ENCODE assay signal across 8 mouse cellular contexts in genomic region chr8:84203975-84204772, GRCm38 (mm10). TPM values are rescaled to one million over a fixed set of nuclear protein-coding genes. Genes with fewer than 3 reads are reported as not detected.
DNase-seq lines count a peak whose midpoint lies in the region; ATAC-seq and TF ChIP-seq lines count a peak whose summit lies in the region.

No protein-coding gene starts in this region.

- peak overlapping the region; percentile 64 for H3K4me2 ChIP-seq in forebrain, postnatal 0 days (ENCODE audit: low read depth)
- peak overlapping the region; percentile 67 for H3K4me2 ChIP-seq in hindbrain, embryonic 13.5 days
- H3K4me2 ChIP-seq in midbrain, postnatal 0 days (ENCODE audit: low read depth, low read length, poor library complexity, severe bottlenecking), result peak overlapping the region; percentile 56

- H3K27ac ChIP-seq in forebrain, postnatal 0 days (ENCODE audit: low read depth, low read length), result peak overlapping the region; percentile 64
- peak overlapping the region; percentile 81 for H3K27ac ChIP-seq in hindbrain, embryonic 13.5 days
- peak overlapping the region; percentile 65 for H3K27ac ChIP-seq in midbrain, postnatal 0 days (ENCODE audit: low read depth, low read length)

- peaks cover 45% of the 10 kb centered on the region for H3K36me3 ChIP-seq in E14TG2a.4 (ENCODE audit: insufficient read depth, low read length)
- no peaks in the 10 kb centered on the region for H3K36me3 ChIP-seq in forebrain, postnatal 0 days (ENCODE audit: insufficient read depth)
- no peaks in the 10 kb centered on the region for H3K36me3 ChIP-seq in hindbrain, embryonic 13.5 days
- H3K36me3 ChIP-seq in midbrain, postnatal 0 days (ENCODE audit: insufficient read depth, low read length), result no peaks in the 10 kb centered on the region

- ATAC-seq in forebrain, postnatal 0 days, result 0 out of 2 replicates have a peak, but pooled peaks have one; percentile 2
- peak; percentile 11; the same call in 1 of the 2 replicates for ATAC-seq in hindbrain, embryonic 13.5 days (ENCODE audit: low FRiP score)
- 0 out of 2 replicates have a peak, but pooled peaks have one; percentile 3 for ATAC-seq in midbrain, postnatal 0 days (ENCODE audit: low FRiP score)

- peak overlapping the region; percentile 55 for H3K9ac ChIP-seq in forebrain, postnatal 0 days
- H3K9ac ChIP-seq in hindbrain, embryonic 13.5 days, result peak overlapping the region; percentile 68
- peak overlapping the region; percentile 24; the same call in 1 of the 2 replicates for H3K9ac ChIP-seq in midbrain, postnatal 0 days (replicated peaks; ENCODE audit: low read length, poor library complexity, severe bottlenecking)

- 55% methylated on average over 13 of the region's 13 CpGs for WGBS in forebrain, postnatal 0 days
- WGBS in hindbrain, embryonic 13.5 days, result 63% methylated on average over 13 of the region's 13 CpGs
- WGBS in midbrain, postnatal 0 days, result 58% methylated on average over 13 of the region's 13 CpGs

- peaks cover 79% of the 10 kb centered on the region for H3K4me1 ChIP-seq in E14TG2a.4 (replicated peaks; ENCODE audit: low read depth, low read length)
- peaks cover 6% of the 10 kb centered on the region; the same call in 1 of the 2 replicates for H3K4me1 ChIP-seq in forebrain, postnatal 0 days (ENCODE audit: insufficient read depth)
- peaks cover 62% of the 10 kb centered on the region for H3K4me1 ChIP-seq in hindbrain, embryonic 13.5 days (replicated peaks)
- H3K4me1 ChIP-seq in midbrain, postnatal 0 days (ENCODE audit: insufficient read depth, low read length), result peaks cover 3% of the 10 kb centered on the region; the same call in 1 of the 2 replicates

- peak overlapping the region; percentile 87 for H3K4me3 ChIP-seq in E14TG2a.4 (replicated peaks; ENCODE audit: low read length)
- peak overlapping the region; percentile 35 for H3K4me3 ChIP-seq in forebrain, postnatal 0 days (ENCODE audit: low read depth, low read length)
- H3K4me3 ChIP-seq in hindbrain, embryonic 13.5 days, result peak overlapping the region; percentile 37
- H3K4me3 ChIP-seq in midbrain, postnatal 0 days (ENCODE audit: low read depth, low read length), result peak overlapping the region; percentile 33

- peaks cover 8% of the 10 kb centered on the region for H3K27me3 ChIP-seq in E14TG2a.4 (ENCODE audit: insufficient read depth, low read length)
- no peaks in the 10 kb centered on the region for H3K27me3 ChIP-seq in forebrain, postnatal 0 days (ENCODE audit: insufficient read depth, low read length)
- peaks cover 44% of the 10 kb centered on the region for H3K27me3 ChIP-seq in hindbrain, embryonic 13.5 days
- H3K27me3 ChIP-seq in midbrain, postnatal 0 days (ENCODE audit: insufficient read depth, low read length), result no peaks in the 10 kb centered on the region

- TF ChIP-seq CTCF in E14TG2a.4 (conservative IDR thresholded peaks at IDR 0.05; ENCODE audit: low read length), result peak; percentile 53
- TF ChIP-seq CTCF in forebrain, postnatal 0 days (IDR thresholded peaks at IDR 0.05; ENCODE audit: low read depth), result peak; percentile 43; the same call in 1 of the 2 replicates
- peak; percentile 60 for TF ChIP-seq CTCF in midbrain, postnatal 0 days (IDR thresholded peaks at IDR 0.05)

- H3K9me3 ChIP-seq in E14TG2a.4 (ENCODE audit: low read length), result no peaks in the 10 kb centered on the region
- H3K9me3 ChIP-seq in forebrain, postnatal 0 days (ENCODE audit: low read length), result no peaks in the 10 kb centered on the region
- H3K9me3 ChIP-seq in hindbrain, embryonic 13.5 days, result no peaks in the 10 kb centered on the region
- no peaks in the 10 kb centered on the region for H3K9me3 ChIP-seq in midbrain, postnatal 0 days (ENCODE audit: low read length)

- DNase-seq in adipocyte (ENCODE audit: low spot score) (peak; percentile 84), liver (peak; percentile 50)
- DNase-seq in forebrain, postnatal 0 days, result no peak
- DNase-seq in midbrain, postnatal 0 days (ENCODE audit: low spot score), result no peak
- DNase-seq in cerebellum, adult 9-10 months, result no peak
- DNase-seq in right cerebral cortex, postnatal 10 days (ENCODE audit: low spot score in 2 of 2), result no peak

RNA-seq across cellular contexts. Expression of gene Nanos3, which starts 19.2 kb away (rescaled TPM):
- 1.7 and 3.2 TPM in 2 replicates for total RNA-seq in forebrain, postnatal 0 days (2014; rRNA removed)
- polyA plus RNA-seq in forebrain, postnatal 0 days (2015; fragmentation: Nextera tagmentation; extraction: Ambion mirVana), result 10.0 and 13.3 TPM in 2 replicates
- 10.3 and 10.9 TPM in 2 replicates for polyA plus RNA-seq in hindbrain, embryonic 13.5 days (2015; fragmentation: Nextera tagmentation; extraction: Ambion mirVana)
- 0.27 and 4.6 TPM in 2 replicates for total RNA-seq in midbrain, postnatal 0 days (2014; rRNA removed)
- polyA plus RNA-seq in midbrain, postnatal 0 days (2015; fragmentation: Nextera tagmentation; extraction: Ambion mirVana), result 14.0 and 15.3 TPM in 2 replicates

RNA-seq across cellular contexts. Expression of gene Zswim4, which starts 32.7 kb away (rescaled TPM):
- total RNA-seq in forebrain, postnatal 0 days (2014; rRNA removed), result 36.5 and 47.7 TPM in 2 replicates
- 15.1 and 15.5 TPM in 2 replicates for polyA plus RNA-seq in forebrain, postnatal 0 days (2015; fragmentation: Nextera tagmentation; extraction: Ambion mirVana)
- polyA plus RNA-seq in hindbrain, embryonic 13.5 days (2015; fragmentation: Nextera tagmentation; extraction: Ambion mirVana), result 38.5 and 39.1 TPM in 2 replicates
- 37.7 and 41.8 TPM in 2 replicates for total RNA-seq in midbrain, postnatal 0 days (2014; rRNA removed)
- polyA plus RNA-seq in midbrain, postnatal 0 days (2015; fragmentation: Nextera tagmentation; extraction: Ambion mirVana), result 11.8 and 11.9 TPM in 2 replicates

RNA-seq across cellular contexts. Expression of gene D8Ertd738e, which starts 45.3 kb away (rescaled TPM):
- total RNA-seq in forebrain, postnatal 0 days (2014; rRNA removed), result 130 and 146 TPM in 2 replicates
- polyA plus RNA-seq in forebrain, postnatal 0 days (2015; fragmentation: Nextera tagmentation; extraction: Ambion mirVana), result 255 and 310 TPM in 2 replicates
- polyA plus RNA-seq in hindbrain, embryonic 13.5 days (2015; fragmentation: Nextera tagmentation; extraction: Ambion mirVana), result 263 and 280 TPM in 2 replicates
- total RNA-seq in midbrain, postnatal 0 days (2014; rRNA removed), result 110 and 143 TPM in 2 replicates
- 274 and 297 TPM in 2 replicates for polyA plus RNA-seq in midbrain, postnatal 0 days (2015; fragmentation: Nextera tagmentation; extraction: Ambion mirVana)

RNA-seq across cellular contexts. Expression of gene Mri1, which starts 53.0 kb away (rescaled TPM):
- total RNA-seq in forebrain, postnatal 0 days (2014; rRNA removed), result 36.2 and 36.4 TPM in 2 replicates
- 32.0 and 39.8 TPM in 2 replicates for polyA plus RNA-seq in forebrain, postnatal 0 days (2015; fragmentation: Nextera tagmentation; extraction: Ambion mirVana)
- 50.7 and 57.6 TPM in 2 replicates for polyA plus RNA-seq in hindbrain, embryonic 13.5 days (2015; fragmentation: Nextera tagmentation; extraction: Ambion mirVana)
- 28.8 and 31.7 TPM in 2 replicates for total RNA-seq in midbrain, postnatal 0 days (2014; rRNA removed)
- polyA plus RNA-seq in midbrain, postnatal 0 days (2015; fragmentation: Nextera tagmentation; extraction: Ambion mirVana), result 39.4 and 40.5 TPM in 2 replicates

RNA-seq across cellular contexts. Expression of gene 4930432K21Rik, which starts 56.3 kb away (rescaled TPM):
- 3.5 and 6.0 TPM in 2 replicates for total RNA-seq in forebrain, postnatal 0 days (2014; rRNA removed)
- 2.4 and 3.3 TPM in 2 replicates for polyA plus RNA-seq in forebrain, postnatal 0 days (2015; fragmentation: Nextera tagmentation; extraction: Ambion mirVana)
- polyA plus RNA-seq in hindbrain, embryonic 13.5 days (2015; fragmentation: Nextera tagmentation; extraction: Ambion mirVana), result 1.9 and 2.9 TPM in 2 replicates
- total RNA-seq in midbrain, postnatal 0 days (2014; rRNA removed), result 5.6 and 5.7 TPM in 2 replicates
- 2.2 and 2.4 TPM in 2 replicates for polyA plus RNA-seq in midbrain, postnatal 0 days (2015; fragmentation: Nextera tagmentation; extraction: Ambion mirVana)

Comparison
In these comparisons a context has a peak if more than half of its experiments do, and no peak if none do; other contexts are left out.
1. H3K4me3 ChIP-seq: peak in every context shown above with its lines; median percentile 87 in E14TG2a.4; 37 in hindbrain, embryonic 13.5 days; 35 in forebrain, postnatal 0 days; 33 in midbrain, postnatal 0 days.
2. DNase-seq: peak in adipocyte (single experiment) and liver (single experiment); none in forebrain, postnatal 0 days (single experiment), midbrain, postnatal 0 days (single experiment), cerebellum, adult 9-10 months (single experiment) and right cerebral cortex, postnatal 10 days (0 of 2).
3. Peak in every context shown above with its lines, with median percentiles within 50 percentile points of each other: CTCF ChIP-seq, ATAC-seq, H3K27ac ChIP-seq, H3K4me2 ChIP-seq and H3K9ac ChIP-seq.